In genomic region chr1:134079477-134080163, GRCm38 (mm10) we compare ENCODE assay signal across 8 mouse cellular contexts. TPM values are rescaled to one million over a fixed set of nuclear protein-coding genes. Genes with fewer than 3 reads are reported as not detected.
DNase-seq lines count a peak whose midpoint lies in the region; ATAC-seq and TF ChIP-seq lines count a peak whose summit lies in the region.

No protein-coding gene starts in this region.

- H3K4me3 ChIP-seq in liver, adult 2 months (ENCODE audit: insufficient read depth, low read depth, low read length): peak overlapping the region; percentile 25; the same call in 1 of the 2 replicates
- H3K4me3 ChIP-seq in cerebellum, adult 2 months (replicated peaks; ENCODE audit: insufficient read depth, low read depth, low read length): peak overlapping the region; percentile 54
- peak overlapping the region; percentile 33 for H3K4me3 ChIP-seq in lung, postnatal 0 days (ENCODE audit: low read depth, low read length)

- peak overlapping the region; percentile 49 for H3K27ac ChIP-seq in liver, adult 2 months (replicated peaks; ENCODE audit: insufficient read depth, low read depth, low read length)
- peak overlapping the region; percentile 72 for H3K27ac ChIP-seq in cerebellum, adult 2 months (ENCODE audit: insufficient read depth, low read length)
- H3K27ac ChIP-seq in lung, postnatal 0 days (ENCODE audit: low read length): peak overlapping the region; percentile 95

- no peaks in the 10 kb centered on the region; the same call in 1 of the 2 replicates for H3K79me2 ChIP-seq in liver, adult 2 months (ENCODE audit: control insufficient read depth, insufficient read depth, low read length)

- TF ChIP-seq EP300 in lung, postnatal 0 days (IDR thresholded peaks at IDR 0.05): peak; percentile 95

- WGBS in liver, adult 2 months: 18% methylated on average over 9 of the region's 9 CpGs
- 16% methylated on average over 9 of the region's 9 CpGs for WGBS in cerebellum, adult 2 months
- WGBS in lung, postnatal 0 days: 3% methylated on average over 9 of the region's 9 CpGs

- peak overlapping the region; percentile 54 for H3K4me2 ChIP-seq in lung, postnatal 0 days (replicated peaks; ENCODE audit: low read depth, low read length)

- TF ChIP-seq POLR2A in liver, adult 2 months (IDR thresholded peaks at IDR 0.05; ENCODE audit: extremely low read depth, insufficient read depth, low read length): no peak
- TF ChIP-seq POLR2A in cerebellum, adult 2 months (IDR thresholded peaks at IDR 0.05; ENCODE audit: borderline replicate concordance, insufficient read depth, low read length): no peak

- H3K9me3 ChIP-seq in lung, postnatal 0 days (ENCODE audit: low read length): no peaks in the 10 kb centered on the region

- peak; percentile 37 for ATAC-seq in lung, postnatal 0 days

- H3K36me3 ChIP-seq in liver, adult 2 months (ENCODE audit: control insufficient read depth, insufficient read depth, low read length): no peaks in the 10 kb centered on the region; the same call in 1 of the 2 replicates
- peaks cover 29% of the 10 kb centered on the region for H3K36me3 ChIP-seq in lung, postnatal 0 days (ENCODE audit: insufficient read depth, low read length)

- no peak for DNase-seq in liver, adult 2 months (ENCODE audit: extremely low read depth, low read depth, low spot score)
- DNase-seq in liver: no peak
- DNase-seq in cerebellum, adult 2 months: peak; percentile 58 to 60
- peak; percentile 88 for DNase-seq in heart, adult 8-10 months (ENCODE audit: low spot score)
- DNase-seq in kidney, adult 18-20 months: peak; percentile 63
- peak; percentile 94 for DNase-seq in lung, postnatal 0 days (ENCODE audit: low spot score)
- peak; percentile 66 for DNase-seq in thymus, postnatal 25 days
- no peak for DNase-seq in c-Kit-positive CD71-positive TER-119-positive erythroid progenitor cells, embryonic 14.5 days (ENCODE audit: low spot score)

- TF ChIP-seq CTCF in liver, adult 2 months (IDR thresholded peaks at IDR 0.05; ENCODE audit: low read depth, low read length): no peak
- no peak for TF ChIP-seq CTCF in cerebellum, adult 2 months (IDR thresholded peaks at IDR 0.05; ENCODE audit: borderline replicate concordance, insufficient read depth, low read depth, low read length)
- no peak for TF ChIP-seq CTCF in lung, postnatal 0 days (IDR thresholded peaks at IDR 0.05)

- H3K9ac ChIP-seq in liver, adult 2 months (ENCODE audit: low read depth, low read length): peak overlapping the region; percentile 45
- H3K9ac ChIP-seq in lung, postnatal 0 days (replicated peaks; ENCODE audit: low read depth): peak overlapping the region; percentile 50

- H3K27me3 ChIP-seq in liver, adult 2 months (ENCODE audit: control insufficient read depth, insufficient read depth, low read length): no peaks in the 10 kb centered on the region
- no peaks in the 10 kb centered on the region for H3K27me3 ChIP-seq in cerebellum, adult 2 months (ENCODE audit: control insufficient read depth, insufficient read depth, low read length)
- no peaks in the 10 kb centered on the region for H3K27me3 ChIP-seq in lung, postnatal 0 days (replicated peaks; ENCODE audit: insufficient read depth, low read length)

- 0 out of 2 replicates have a peak, but pooled peaks cover 8% of the 10 kb centered on the region for H3K4me1 ChIP-seq in liver, adult 2 months (ENCODE audit: control insufficient read depth, insufficient read depth, low read length)
- H3K4me1 ChIP-seq in cerebellum, adult 2 months (ENCODE audit: control insufficient read depth, insufficient read depth, low read length): peaks cover 31% of the 10 kb centered on the region
- H3K4me1 ChIP-seq in lung, postnatal 0 days (ENCODE audit: insufficient read depth, low read depth, low read length): peaks cover 32% of the 10 kb centered on the region

RNA-seq across cellular contexts. Expression of gene Btg2, which starts 0.7 kb away (rescaled TPM):
- 7.0 and 10.1 TPM in 2 replicates for total RNA-seq in liver, adult 2 months (2014; rRNA removed)
- polyA plus RNA-seq in liver, adult 2 months (2012; rRNA removed): 5.6 and 6.9 TPM in 2 replicates
- 11.9 and 15.3 TPM in 2 replicates for polyA plus RNA-seq in cerebellum, adult 2 months (2012; rRNA removed)
- 10 to 100 TPM; 18.3 to 35.3 (median 28.0) TPM for total RNA-seq in heart, adult 8-10 months (2022)
- polyA plus RNA-seq in lung, postnatal 0 days (2015; fragmentation: Nextera tagmentation; extraction: Ambion mirVana): 177 and 184 TPM in 2 replicates

RNA-seq across cellular contexts. Expression of gene Chit1, which starts 31.4 kb away (rescaled TPM):
- not detected in 2 replicates for total RNA-seq in liver, adult 2 months (2014; rRNA removed)
- not detected in 2 replicates for polyA plus RNA-seq in liver, adult 2 months (2012; rRNA removed)
- not detected in 2 replicates for polyA plus RNA-seq in cerebellum, adult 2 months (2012; rRNA removed)
- not detected for total RNA-seq in heart, adult 8-10 months (2022)
- polyA plus RNA-seq in lung, postnatal 0 days (2015; fragmentation: Nextera tagmentation; extraction: Ambion mirVana): 0.29 TPM in 1 of 2 replicates, not detected in the other

RNA-seq across cellular contexts. Expression of gene Fmod, which starts 42.6 kb away (rescaled TPM):
- 0.46 and 0.54 TPM in 2 replicates for total RNA-seq in liver, adult 2 months (2014; rRNA removed)
- 0.99 and 1.6 TPM in 2 replicates for polyA plus RNA-seq in liver, adult 2 months (2012; rRNA removed)
- 7.5 and 10.8 TPM in 2 replicates for polyA plus RNA-seq in cerebellum, adult 2 months (2012; rRNA removed)
- 10 to 100 TPM in 1 of 4 experiments, 1 to 10 TPM in 3; 5.9 to 14.1 (median 8.2) TPM for total RNA-seq in heart, adult 8-10 months (2022)
- 9.7 and 10.0 TPM in 2 replicates for polyA plus RNA-seq in lung, postnatal 0 days (2015; fragmentation: Nextera tagmentation; extraction: Ambion mirVana)

Comparison
In these comparisons a context has a peak if more than half of its experiments do, and no peak if none do; other contexts are left out.
1. DNase-seq: peak in cerebellum, adult 2 months (2 of 2), heart, adult 8-10 months (single experiment), kidney, adult 18-20 months (single experiment), lung, postnatal 0 days (single experiment) and thymus, postnatal 25 days (single experiment); none in liver, adult 2 months (single experiment), liver (single experiment) and c-Kit-positive CD71-positive TER-119-positive erythroid progenitor cells, embryonic 14.5 days (single experiment).
2. RNA of gene Btg2, which starts 0.7 kb away (polyA plus RNA-seq): 177 to 184 TPM in lung, postnatal 0 days; 11.9 to 15.3 TPM in cerebellum, adult 2 months and 5.6 to 6.9 TPM in liver, adult 2 months; every median in the first group is over 10 times any median in the second.
3. Peak in every context shown above with its lines, with median percentiles within 50 percentile points of each other: H3K27ac ChIP-seq and H3K4me3 ChIP-seq.